Mouse (Mus musculus): Measurements from ENCODE around the gene Dact3.

Dact3 gene

DNA sequence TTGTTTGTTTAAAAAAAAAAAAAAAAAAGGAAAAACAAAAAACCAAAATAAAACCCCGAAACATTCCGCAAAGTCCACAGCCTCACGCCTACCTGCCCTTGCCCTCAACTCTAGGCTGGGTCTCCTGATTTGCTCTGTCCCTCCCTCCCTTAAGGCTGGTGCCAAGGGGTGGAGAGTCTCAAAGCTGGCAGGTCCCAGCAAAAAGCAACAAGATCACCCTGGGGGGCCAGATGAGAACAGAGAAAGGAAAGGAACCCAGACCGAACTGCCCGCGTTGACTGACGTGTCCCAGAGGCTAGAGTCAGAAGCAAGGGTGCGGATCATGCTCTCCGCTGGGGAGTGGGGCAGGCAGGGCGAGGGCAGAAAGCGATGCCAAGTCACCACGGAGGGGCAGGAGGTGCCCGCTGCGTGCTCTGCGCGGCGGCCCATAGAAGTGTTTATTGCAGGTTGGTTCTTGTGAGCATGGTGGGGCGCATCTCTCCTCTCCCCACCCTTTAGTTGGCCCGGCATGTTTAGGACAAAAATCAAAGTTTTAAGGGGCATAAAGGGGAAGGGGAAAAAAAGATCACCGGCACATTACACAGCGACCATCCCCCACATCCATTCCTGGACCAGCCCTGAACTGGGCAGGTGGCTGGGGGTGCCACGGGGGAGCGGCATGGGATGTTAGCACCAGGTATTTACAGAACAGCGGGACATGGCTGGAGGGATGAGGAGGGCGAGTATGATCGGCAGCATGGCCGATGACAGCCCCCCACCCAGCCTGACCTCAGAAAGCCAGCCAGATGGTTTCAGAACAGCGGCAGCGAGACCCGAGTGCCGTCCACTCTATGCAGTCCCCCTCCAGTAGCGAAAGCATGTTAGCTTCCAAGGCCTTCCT, 40.6 kb downstream of the Dact3 start:
- in situ Hi-C loops (cut with MseI, MboI), result no loop called here

DNA sequence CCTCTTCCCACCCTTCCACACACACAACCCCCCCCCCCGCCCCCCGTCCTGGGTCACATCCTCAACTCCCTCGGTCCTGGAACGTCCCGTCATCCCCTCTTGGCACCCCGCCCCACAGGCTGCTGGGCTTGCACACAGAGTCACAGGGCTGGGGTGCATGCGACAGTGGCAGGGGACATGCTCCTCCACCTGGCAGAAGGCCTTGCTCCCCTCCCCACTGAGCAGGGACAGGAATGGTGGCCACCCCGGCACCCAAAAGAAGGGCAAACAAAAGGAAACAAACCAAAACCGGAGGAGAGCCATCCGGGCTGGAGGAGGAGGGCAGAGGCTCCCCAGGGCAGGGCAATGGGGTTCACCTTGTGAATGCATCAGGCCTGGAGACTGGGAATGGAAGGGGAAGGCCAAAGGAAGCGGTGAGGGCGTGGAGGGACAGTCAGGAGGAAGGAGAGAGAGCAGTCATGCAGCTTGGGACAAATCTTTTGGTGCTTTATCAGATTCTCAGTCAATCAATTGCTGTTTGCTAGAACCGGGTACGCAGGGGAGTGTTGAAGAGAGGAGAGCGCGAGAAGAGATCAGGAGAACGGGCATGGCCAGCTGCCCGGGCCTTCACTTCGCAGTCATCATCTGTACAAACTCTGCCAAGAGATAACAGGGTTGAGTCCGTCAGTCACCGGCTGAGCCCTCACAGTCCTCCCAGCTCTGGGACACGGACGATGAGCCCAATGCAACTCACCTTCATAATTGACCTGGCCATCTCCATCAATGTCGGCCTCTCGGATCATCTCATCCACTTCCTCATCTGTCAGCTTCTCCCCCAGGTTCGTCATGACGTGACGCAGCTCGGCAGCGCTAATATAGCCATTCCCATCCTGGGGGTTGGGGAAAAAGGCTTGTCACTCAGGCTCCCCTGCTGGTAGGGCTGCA, 41.5 kb downstream of the Dact3 start:
- in situ Hi-C loops (cut with MseI, MboI), result no loop called here

DNA sequence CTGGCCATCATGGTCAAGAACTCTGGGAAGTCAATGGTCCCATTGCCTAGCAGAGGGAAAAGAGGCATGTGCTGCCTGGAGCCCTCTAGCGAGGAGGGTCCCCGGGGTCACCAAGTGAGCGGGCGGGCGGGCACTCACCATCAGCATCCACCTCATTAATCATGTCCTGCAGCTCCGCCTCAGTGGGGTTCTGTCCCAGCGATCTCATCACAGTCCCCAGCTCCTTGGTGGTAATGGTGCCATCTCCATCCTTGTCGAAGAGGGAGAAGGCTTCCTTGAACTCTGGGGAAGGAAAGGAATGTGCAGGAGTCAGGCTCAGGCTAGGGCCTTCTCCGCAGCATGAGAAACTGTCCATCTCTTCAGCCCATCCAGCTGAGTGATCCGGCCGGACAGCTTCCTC, 42.3 kb downstream of the Dact3 start:
- in situ Hi-C loops (cut with MseI, MboI), result no loop called here

DNA sequence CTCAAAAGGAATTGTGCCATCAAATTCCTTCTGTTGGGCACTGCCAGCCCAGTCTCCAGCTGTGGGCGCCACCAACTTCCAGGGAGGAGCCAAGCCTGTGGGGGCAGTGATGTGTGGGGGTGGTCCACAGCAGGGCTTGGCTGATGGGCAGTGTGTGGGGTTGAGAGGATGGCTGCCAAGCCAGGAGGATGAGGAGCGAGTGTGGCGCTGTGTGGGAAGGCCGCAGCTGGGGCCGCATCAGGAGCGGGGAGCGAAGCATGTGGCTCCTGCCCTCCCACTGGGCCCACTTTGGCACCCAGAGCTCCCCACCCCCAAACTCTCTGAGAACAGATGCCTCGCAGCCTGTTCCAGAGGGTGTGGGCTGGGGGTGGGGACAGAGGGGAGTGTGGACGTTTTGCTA, 42.9 kb downstream of the Dact3 start:
- in situ Hi-C loops (cut with MseI, MboI), result no loop called here

DNA sequence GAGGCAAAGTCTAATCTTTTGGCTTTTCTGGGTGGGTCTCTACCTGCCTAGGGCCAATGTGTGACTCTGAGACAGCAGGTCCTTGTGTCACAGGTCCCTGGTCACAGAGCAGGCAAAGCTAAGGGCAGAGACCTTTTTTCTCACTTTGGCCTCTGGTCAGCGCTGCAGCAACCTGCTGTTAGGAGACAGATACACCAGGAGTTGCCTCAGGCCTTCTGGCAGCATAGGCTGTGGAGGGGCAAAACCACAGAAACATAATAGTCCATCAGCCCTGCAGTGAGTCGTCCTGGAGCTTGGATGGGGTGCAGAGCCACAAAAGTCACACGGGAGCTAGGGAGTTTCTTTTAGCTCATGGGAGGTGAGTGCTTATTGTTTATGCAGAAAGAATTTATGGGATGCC, 43.6 kb downstream of the Dact3 start:
- in situ Hi-C loops (cut with MseI, MboI), result no loop called here

DNA sequence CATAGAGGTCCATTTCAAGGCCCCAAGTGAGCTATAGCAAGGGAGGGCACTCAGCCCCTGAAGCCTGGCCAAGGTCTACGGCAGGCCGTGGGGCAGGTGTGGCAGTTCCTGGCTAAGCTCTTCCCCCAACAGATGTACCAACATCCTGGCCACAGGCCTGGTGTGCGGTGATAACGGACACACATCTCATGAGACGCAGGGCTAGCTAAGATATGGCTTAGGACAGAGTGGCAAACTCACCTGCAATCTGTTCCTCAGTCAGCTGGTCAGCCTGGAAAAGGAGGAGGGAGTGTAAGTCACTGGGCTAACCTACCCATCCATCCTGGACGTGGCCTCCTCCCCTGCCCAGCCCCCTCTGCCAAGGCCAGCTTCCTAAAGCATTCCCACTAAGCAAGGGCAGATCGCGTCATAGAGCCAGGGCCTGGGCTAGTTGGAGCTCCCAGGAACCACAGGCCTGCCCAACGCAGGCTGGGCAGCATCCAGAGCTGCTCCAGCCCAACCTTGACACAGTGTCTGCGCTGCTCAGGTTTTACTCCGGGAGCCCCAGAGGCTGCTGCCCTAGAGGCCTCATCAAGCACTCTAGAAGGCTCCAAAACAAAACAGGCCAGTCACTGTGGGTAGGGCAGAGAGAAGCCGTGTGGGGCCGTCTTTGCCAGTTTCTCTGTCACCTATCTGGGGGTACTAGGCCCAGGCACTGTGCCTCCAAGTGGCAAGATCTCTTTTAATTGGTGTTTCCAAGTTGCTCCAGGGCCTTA, 44.5 kb downstream of the Dact3 start:
- in situ Hi-C loops (cut with MseI, MboI), result loop anchor here in 1 of 2 experiments (5.0 kb wide), 1 partner anchor 32 kb away; no protein-coding TSS in a partner anchor

DNA sequence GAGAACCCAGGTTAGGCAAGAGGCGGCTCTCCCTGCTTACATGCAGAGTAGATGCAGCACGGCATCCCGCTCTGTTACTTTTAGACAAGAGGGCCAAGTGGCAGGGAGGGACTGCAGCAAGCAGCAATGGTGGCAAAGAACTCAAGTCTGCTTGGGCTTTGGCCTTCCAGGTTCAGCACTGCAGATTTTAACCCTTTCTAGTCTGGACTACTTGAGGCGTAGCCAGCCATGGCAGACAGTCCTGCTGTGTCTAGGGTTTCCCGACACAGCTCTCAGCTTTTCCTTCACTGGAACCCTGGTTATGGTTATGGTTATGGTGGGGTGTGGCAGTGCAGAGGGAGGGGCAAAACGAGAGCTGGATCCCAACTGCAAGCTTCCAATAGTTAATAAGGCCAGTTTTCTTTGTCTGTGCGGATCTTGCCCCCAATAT, 45.0 kb downstream of the Dact3 start:
- in situ Hi-C loops (cut with MseI, MboI), result loop anchor here in 1 of 2 experiments (5.0 kb wide), 1 partner anchor 33 kb away; no protein-coding TSS in a partner anchor

DNA sequence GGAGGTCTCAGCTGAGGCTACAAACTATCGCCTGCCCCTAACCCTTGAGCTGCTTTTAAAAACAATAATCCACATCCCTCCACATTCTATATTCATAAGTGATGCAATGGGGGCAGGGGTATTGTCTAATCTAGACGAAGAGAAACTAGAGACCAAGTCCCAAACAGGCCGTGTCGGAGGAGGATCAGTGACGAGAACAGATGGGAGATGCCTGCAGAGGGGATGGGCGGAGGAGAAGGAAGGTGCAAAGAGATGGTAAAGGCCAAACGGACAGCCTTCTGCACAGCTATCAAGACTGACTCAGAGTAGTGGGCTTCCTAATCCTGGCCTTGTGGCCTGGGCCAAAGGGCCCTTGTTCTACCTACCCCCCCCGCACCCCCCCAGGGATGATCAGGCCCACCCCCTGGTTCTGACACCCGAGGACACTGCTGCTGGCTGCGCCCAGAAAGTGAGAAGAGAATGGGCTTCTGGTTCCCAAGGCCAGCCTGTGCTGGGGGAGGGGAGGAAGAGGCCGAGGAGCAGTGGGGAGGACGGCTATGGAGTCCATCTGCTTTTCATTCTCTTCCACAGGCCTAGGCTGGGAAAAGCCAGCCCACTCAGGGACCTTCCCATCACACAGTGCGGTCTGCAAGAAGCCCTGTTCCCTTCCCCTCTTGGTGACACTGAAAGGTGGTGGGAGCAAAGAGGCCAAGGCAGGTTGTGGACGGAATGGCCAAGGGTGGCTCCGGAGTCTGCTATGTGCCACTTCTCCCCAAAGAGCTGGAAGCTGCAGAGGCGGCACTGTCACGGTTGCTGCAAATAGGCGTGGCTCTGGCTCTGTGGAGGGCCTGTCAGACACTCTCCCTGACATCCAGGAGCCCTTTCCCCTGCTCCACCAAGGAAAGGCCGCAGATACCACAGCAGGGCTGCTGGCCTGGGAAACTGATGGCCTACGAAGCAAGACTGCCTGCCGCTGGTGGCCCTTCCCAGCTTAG, 46.0 kb downstream of the Dact3 start:
- in situ Hi-C loops (cut with MseI, MboI), result loop anchor here in 1 of 2 experiments (5.0 kb wide), 1 partner anchor 34 kb away; no protein-coding TSS in a partner anchor

DNA sequence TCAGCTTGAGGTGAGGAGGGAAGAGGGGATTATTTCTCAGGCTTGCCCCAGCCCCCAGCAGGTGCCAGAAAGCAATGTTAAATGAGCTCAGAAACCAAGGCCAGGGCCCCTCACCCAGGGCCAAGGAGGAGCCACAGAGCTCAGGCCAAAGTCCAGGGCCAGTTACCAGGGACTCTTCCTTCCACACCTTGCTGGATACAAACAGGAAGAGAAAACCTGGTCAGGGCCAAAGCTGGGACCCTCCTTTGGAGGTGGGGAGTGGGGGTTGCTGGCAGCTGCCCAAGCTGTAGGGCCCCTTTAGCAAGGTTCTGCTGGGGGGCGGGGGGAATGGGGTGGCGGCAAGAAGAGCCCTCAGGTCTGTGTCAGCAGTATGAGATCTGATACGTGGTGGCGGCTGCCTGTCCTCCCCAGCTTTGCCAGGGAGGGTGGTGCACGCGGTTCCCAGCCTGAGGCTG, 46.8 kb downstream of the Dact3 start:
- in situ Hi-C loops (cut with MseI, MboI), result loop anchor here in 1 of 2 experiments (5.0 kb wide), 1 partner anchor 35 kb away; no protein-coding TSS in a partner anchor

DNA sequence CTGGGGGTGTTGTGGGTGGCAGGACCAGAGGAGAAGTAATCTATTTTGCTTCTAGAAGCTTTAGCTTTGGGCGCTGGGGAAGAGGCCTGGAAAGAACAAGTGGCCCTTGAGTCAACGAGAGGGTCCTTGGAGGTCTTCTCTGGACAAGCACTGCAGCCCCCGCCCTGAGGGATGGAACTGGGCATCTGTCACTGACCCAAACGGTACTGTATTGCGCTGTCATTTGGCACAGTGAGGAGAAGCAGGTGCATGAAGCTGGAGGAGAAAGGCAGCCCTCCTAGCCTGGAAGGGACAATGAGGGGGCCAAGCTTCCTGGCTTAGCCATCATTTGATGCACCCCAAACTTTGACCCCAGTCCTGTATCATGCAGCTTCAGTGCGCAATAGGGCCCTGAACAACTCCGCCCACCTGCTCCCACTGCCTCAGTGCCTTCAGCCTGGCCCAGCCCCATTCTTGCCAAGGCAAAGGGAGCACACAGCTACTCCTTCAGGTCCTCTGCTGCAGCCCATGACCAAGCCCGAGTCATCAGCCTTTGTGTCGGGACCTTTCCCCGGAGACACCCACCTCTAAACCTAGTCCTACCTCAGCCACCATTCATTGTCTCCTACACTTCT, 47.4 kb downstream of the Dact3 start:
- in situ Hi-C loops (cut with MseI, MboI), result loop anchor here in 1 of 2 experiments (5.0 kb wide), 1 partner anchor 35 kb away; no protein-coding TSS in a partner anchor

DNA sequence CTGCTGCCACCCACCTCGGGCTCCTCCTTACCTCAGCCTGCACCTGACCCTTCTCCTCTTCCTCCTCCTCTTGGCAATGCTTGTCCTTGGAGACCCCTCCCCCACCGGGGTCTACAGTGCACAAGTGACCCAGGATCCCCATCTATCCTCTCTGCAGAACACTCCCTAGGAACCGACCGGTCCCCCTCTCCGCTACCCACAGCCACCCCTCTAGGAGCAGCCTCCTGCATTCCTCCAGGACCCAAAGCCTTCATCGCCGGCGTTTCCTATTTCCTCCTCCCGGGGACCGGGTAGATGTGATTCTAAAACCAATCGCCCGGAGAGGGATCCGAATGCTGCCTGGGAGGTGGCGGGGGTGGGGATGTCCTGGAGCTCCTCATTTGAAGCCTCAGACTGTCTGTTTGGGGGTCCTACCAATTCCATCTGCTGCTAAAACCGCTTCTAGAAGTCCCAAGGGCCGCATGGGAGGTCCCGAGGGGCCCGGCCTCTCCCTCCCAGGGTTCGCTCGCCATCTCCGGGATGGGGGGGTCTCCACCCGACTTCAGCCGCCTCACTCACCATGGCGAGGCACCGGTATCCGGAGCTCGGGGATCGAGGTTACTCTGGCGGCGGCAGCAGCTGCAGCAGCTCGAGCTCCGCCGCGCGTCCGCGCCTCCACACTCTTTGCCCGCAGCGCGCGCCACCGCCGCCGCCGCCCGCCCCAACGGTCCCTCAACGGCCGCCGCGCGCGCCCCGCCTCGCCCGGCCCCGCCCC, 48.3 kb downstream of the Dact3 start:
- in situ Hi-C loops (cut with MseI, MboI), result loop anchor here in 1 of 2 experiments (5.0 kb wide), 1 partner anchor 36 kb away; no protein-coding TSS in a partner anchor

DNA sequence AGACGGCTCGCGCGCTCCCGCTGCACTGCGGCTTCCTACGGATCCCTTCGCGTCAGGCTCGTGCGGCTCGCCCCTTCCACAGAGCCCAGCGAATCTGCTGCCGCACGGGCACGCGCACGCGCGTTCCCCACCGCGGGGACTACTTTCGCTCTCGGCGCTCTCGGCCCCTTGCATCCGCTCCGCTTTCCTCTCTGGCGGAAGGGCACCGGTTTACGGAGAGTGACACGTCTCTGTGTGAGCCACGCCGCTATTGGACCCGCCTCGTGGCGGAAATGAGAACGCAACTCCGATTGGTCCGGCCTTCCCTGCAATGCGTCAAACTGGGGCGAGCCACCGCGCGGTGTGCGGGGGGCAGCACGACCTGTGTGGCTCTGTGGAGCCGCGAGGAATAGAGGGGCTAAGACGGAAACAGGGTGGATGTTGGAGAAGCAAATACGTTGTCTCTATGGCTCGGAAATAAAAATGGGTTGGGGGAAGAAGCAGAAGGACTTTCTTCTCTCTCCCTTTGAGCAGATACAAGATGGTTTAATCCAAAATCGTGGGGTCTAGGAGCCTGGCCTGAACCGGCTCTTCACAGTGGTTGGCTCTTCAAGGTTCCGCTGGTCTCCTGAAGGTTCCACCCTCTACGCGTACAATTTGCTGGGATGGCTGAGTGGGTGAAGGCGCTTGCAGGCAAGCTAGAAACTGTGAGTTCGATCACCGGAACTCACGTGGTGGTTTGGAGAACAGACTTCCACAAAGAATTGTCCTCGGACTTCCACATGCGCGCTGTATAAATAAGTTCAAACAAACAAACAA, 49.1 kb downstream of the Dact3 start, which contains the start of gene Calm3:
Calm3 (minus strand) TSS at position 78 of the 798 bp plus-strand sequence.
- in situ Hi-C loops (cut with MseI, MboI), result loop anchor here in 1 of 2 experiments (5.0 kb wide), 1 partner anchor 37 kb away; no protein-coding TSS in a partner anchor

DNA sequence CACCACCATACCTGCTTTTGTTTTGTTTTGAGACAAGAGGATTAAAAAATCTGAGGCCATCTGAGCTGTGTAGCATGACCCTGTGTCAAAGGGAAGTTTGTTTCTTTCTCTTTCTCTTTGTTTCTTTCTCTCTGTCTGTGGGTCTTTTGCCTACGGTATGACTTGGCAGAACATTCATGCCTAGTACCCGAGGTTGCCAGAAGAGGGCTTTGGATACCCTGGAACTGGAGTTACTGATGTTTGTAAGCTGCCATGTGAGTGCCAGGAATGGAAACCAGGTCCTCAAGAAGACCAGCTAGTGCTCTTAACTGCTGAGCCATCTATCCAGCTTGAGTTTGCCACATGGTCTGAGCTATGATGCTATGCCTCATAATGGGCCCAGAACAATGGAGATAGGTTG, 53.2 kb downstream of the Dact3 start:
- in situ Hi-C loops (cut with MseI, MboI), result no loop called here

DNA sequence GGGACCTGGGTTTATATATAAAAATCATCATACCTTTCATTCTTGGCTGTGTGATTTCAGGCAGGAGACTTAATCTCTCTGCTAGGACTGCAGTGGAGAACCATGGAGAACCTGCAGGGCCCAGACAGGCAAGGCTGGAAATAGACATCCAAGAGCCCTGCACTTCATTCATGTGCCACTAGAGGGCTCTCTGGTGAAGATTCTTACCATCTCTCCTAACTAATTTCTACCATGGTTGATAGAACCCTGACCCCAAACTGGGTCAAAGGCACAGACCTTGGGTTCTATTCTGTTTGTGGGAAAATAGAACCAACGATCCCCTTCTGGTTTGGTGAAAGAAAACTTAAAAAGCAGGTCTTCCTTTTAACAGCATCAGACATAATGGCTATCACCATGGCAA, 55.7 kb downstream of the Dact3 start:
- in situ Hi-C loops (cut with MseI, MboI), result loop anchor here (5.0 to 10.0 kb wide), 2 partner anchors 64 to 71 kb away; partner anchors contain the start of gene Ccdc8 (in 1 of the 2)

DNA sequence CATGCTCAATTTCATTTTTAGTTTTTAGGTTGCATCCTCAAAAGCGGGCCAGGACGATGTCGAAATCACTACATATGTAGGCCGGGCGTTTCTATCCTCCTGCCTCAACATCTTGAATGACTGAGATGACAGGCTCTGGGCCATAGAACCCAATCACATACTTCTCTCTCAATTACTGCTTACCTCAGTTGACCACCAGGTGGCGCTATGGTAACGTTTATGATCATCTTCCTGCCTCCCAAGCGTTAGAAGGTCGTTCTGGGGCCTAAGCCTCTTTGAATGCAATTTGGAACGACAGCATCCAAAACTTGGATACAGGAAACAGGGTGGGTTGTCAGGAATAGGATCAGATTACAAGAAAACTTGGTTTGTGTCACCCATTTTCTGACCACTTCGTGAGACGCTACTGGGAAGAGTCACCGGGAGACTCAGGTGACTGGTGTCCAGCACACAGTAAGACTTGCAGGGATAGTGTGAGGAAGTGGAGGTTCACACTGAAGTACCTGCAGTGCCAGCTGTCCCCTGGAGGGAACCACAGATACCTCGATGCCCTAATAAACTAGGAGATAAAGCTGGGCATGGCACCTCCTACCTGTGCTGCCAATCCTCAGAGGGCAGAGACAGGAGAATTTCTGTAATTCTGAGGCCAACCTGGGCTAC, 57.0 kb downstream of the Dact3 start:
- in situ Hi-C loops (cut with MseI, MboI), result loop anchor here (5.0 to 10.0 kb wide), 2 partner anchors 63 to 70 kb away; partner anchors contain the start of gene Ccdc8 (in 1 of the 2)

DNA sequence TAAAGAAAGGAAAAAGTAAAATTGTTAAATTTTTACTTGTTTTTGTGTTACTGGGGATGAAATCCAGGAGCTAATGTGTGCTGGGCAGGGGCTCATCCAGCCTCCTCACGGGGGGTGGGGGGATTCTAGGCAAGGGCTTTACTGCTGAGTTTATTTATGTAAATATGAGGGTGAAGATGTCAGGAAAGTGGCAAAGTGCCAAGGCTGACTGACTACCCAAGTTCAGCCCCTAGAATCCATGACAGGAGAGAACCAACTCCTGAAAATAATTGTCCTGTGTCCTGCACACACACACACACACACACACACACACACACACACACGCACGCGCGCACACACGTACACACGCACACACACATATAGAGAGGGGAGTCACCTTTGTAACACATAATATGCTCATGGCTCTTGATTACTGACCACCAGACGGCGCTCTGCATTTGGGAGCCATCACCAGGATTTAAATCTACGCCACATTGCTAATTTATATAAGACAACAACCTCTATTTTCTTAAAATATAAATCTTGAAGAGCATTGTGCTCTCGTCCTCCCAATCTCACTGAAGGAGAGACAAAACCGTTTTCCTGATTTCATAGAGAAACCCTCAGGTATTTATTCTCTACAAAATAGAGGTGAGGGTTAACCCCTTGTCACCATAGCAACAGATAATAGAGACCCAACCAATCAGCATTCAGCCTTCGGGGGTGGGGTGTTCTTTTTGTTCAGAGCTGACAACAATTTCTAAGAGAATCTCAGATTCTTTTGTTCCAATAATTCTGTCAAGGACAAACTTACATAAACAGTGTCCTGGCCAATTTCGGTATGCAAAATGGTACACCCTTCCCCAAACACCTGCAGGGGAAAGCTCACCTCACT, 57.8 kb downstream of the Dact3 start:
- in situ Hi-C loops (cut with MseI, MboI), result loop anchor here (5.0 to 10.0 kb wide), 2 partner anchors 62 to 69 kb away; partner anchors contain the start of gene Ccdc8 (in 1 of the 2)
